Mouse (Mus musculus) ES-E14 (cell line): ENCODE measurements around the gene Tcerg1l.

Experiments
- CHD2 ChIP-seq: IDR thresholded peaks from 2 replicates; pipeline ENCODE4 v1.6.1; 2014; ENCODE audit warnings: mild to moderate bottlenecking, low read depth, low read length, inconsistent platforms
- HCFC1 ChIP-seq: IDR thresholded peaks from 2 replicates; pipeline ENCODE4 v1.6.1; 2012; ENCODE audit warnings: low read length, inconsistent platforms, borderline replicate concordance; ENCODE audit not compliant: insufficient read depth
- MAFK ChIP-seq: IDR thresholded peaks from 2 replicates; pipeline ENCODE4 v1.6.1; 2014; ENCODE audit warnings: mild to moderate bottlenecking, low read depth, low read length, inconsistent platforms; ENCODE audit not compliant: insufficient read depth
- ZC3H11A ChIP-seq: IDR thresholded peaks from 2 replicates; pipeline ENCODE4 v1.6.1; 2012; ENCODE audit warnings: low read depth, mild to moderate bottlenecking, inconsistent platforms, low read length, borderline replicate concordance
- ZNF384 ChIP-seq: IDR thresholded peaks from 2 replicates; pipeline ENCODE4 v1.6.1; 2012; ENCODE audit warnings: low read depth, low read length, inconsistent platforms

DNA sequence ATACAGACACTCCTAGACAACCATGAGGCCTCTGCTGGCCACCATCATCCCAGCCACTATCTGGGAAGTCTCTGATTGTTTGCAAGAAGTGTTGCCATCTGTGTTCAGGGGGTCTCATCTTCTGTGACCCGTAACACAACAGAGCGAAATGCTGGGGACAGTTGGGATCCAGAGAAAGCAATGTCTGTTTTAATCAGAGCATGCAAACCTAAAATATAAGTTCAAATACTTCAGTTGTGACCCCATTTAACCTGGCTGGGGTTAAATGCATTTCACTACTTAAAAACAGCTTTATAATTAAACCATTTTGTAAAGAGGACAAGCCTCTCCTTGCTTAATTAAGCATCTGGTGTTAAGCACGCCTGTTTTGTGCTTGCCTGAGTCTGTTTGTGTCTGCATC lies 66.3 kb downstream of the Tcerg1l start:
- TF ChIP-seq ZC3H11A (no peak), HCFC1 (no peak), ZNF384 (no peak), CHD2 (no peak), MAFK (no peak)
